Comparison of ENCODE assay signal across 8 mouse cellular contexts in the genomic region with DNA sequence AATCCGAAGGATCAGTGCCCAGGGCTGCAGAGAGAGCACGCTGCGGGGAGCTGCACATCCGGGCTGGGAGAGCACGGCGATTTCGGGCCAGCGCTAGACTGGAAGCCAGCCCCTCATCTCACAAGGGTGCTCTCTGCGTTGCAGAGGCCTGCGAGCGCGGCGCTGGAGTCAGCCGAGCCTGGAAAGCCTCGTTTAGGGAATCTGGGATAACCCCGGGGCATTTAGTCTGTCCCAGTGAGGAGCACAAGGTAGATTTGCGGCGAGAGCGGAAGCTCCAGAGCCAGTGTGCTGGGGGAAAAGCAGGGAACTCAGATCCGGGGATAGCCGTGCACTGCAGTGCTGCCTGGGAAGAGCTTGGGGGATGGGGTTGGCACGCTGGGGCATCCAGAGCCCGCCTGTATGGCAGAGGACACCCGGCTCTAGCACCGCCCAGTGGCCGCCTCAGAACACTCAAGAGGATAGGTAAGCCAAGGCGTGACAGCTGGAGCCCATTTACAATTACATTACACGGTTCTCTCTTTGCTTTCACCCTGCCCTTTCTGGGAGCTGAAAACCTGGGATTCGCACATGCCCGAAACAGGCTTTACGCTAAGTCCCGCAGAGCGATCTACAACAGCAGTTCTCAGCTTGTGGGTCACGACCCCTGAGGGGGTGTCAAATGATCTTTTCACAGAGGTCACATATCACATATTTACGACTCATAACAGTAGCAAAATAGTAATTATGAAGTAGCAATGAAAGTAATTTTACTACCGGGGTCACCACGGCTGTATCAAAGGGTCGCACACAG.
DNase-seq lines count a peak whose midpoint lies in the region; ATAC-seq and TF ChIP-seq lines count a peak whose summit lies in the region.

No protein-coding gene starts in this region.

- peaks cover 7% of the 10 kb centered on the region for H3K4me1 ChIP-seq in forebrain, embryonic 14.5 days (ENCODE audit: control insufficient read depth, insufficient read depth, low read length)
- H3K4me1 ChIP-seq in liver, embryonic 12.5 days, result peaks cover 9% of the 10 kb centered on the region; the same call in 1 of the 2 replicates
- peaks cover 10% of the 10 kb centered on the region for H3K4me1 ChIP-seq in testis, adult 2 months (ENCODE audit: control insufficient read depth, insufficient read depth, low read length)

- H3K4me3 ChIP-seq in forebrain, embryonic 14.5 days (ENCODE audit: low read depth, low read length), result peak overlapping the region; percentile 48
- H3K4me3 ChIP-seq in liver, embryonic 12.5 days, result peak overlapping the region; percentile 47
- peak overlapping the region; percentile 83 for H3K4me3 ChIP-seq in testis, adult 2 months (ENCODE audit: control insufficient read depth, low read depth, low read length)

- H3K9ac ChIP-seq in forebrain, embryonic 14.5 days (ENCODE audit: low read length), result peak overlapping the region; percentile 74
- 0 out of 2 replicates have a peak overlapping the region, but pooled peaks have one; percentile 44 for H3K9ac ChIP-seq in liver, embryonic 12.5 days

- no peak for TF ChIP-seq CTCF in testis, adult 2 months (IDR thresholded peaks at IDR 0.05; ENCODE audit: control insufficient read depth, insufficient read depth, insufficient replicate concordance, low read depth, low read length)

- intact Hi-C loops in heart, postnatal 14 days (cut with DNase I), result no loop called here

- no peaks in the 10 kb centered on the region for H3K36me3 ChIP-seq in forebrain, embryonic 14.5 days (ENCODE audit: control insufficient read depth, insufficient read depth, low read length)
- H3K36me3 ChIP-seq in liver, embryonic 12.5 days, result no peaks in the 10 kb centered on the region
- no peaks in the 10 kb centered on the region for H3K36me3 ChIP-seq in testis, adult 2 months (ENCODE audit: control insufficient read depth, insufficient read depth, low read length)

- ATAC-seq in forebrain, embryonic 14.5 days, result peak; percentile 94
- peak; percentile 70 for ATAC-seq in liver, embryonic 12.5 days

- peak; percentile 57 for DNase-seq in CD4-positive, CD25-positive, alpha-beta regulatory T cell, adult 2 months (ENCODE audit: low read depth, low spot score)
- peak; percentile 29 for DNase-seq in c-Kit-positive CD71-negative TER-119-negative erythroid progenitor cells, embryonic 14.5 days (ENCODE audit: low read depth)
- peak; percentile 94 for DNase-seq in forebrain, embryonic 14.5 days (ENCODE audit: low spot score)
- DNase-seq in heart, postnatal 14 days, result peak; percentile 69 to 76
- peak; percentile 68 to 84 for DNase-seq in kidney, postnatal 36 days
- DNase-seq in naive thymus-derived CD4-positive, alpha-beta T cell, adult 2 months (ENCODE audit: low read depth), result peak; percentile 36

- no peaks in the 10 kb centered on the region for H3K27me3 ChIP-seq in forebrain, embryonic 14.5 days (replicated peaks; ENCODE audit: control insufficient read depth, insufficient read depth, low read length)
- peaks cover 67% of the 10 kb centered on the region for H3K27me3 ChIP-seq in liver, embryonic 12.5 days (replicated peaks)
- H3K27me3 ChIP-seq in testis, adult 2 months (ENCODE audit: control insufficient read depth, insufficient read depth, low read length), result no peaks in the 10 kb centered on the region

- H3K9me3 ChIP-seq in forebrain, embryonic 14.5 days (replicated peaks; ENCODE audit: control insufficient read depth, low read length), result no peaks in the 10 kb centered on the region
- no peaks in the 10 kb centered on the region for H3K9me3 ChIP-seq in liver, embryonic 12.5 days (replicated peaks)

- H3K4me2 ChIP-seq in forebrain, embryonic 14.5 days (ENCODE audit: low read length), result peak overlapping the region; percentile 99
- peak overlapping the region; percentile 74 for H3K4me2 ChIP-seq in liver, embryonic 12.5 days

- peak overlapping the region; percentile 83 for H3K27ac ChIP-seq in forebrain, embryonic 14.5 days (ENCODE audit: low read depth, low read length)
- H3K27ac ChIP-seq in liver, embryonic 12.5 days, result no peak overlapping the region
- H3K27ac ChIP-seq in testis, adult 2 months (ENCODE audit: control insufficient read depth, insufficient read depth, low read depth, low read length), result no peak overlapping the region

- TF ChIP-seq POLR2A in testis, adult 2 months (IDR thresholded peaks at IDR 0.05; ENCODE audit: control insufficient read depth, low read depth, low read length), result no peak

- 9% methylated on average over 38 of the region's 38 CpGs for WGBS in forebrain, embryonic 14.5 days
- WGBS in liver, embryonic 12.5 days (ENCODE audit: insufficient replicate concordance), result 8% methylated on average over 38 of the region's 38 CpGs

Comparison
In these comparisons a context has a peak if more than half of its experiments do, and no peak if none do; other contexts are left out.
1. DNase-seq: peak in every context shown above with its lines; median percentile 94 in forebrain, embryonic 14.5 days; 76 in kidney, postnatal 36 days; 72 in heart, postnatal 14 days; 57 in CD4-positive, CD25-positive, alpha-beta regulatory T cell, adult 2 months; 36 in naive thymus-derived CD4-positive, alpha-beta T cell, adult 2 months; 29 in c-Kit-positive CD71-negative TER-119-negative erythroid progenitor cells, embryonic 14.5 days.